Mouse (Mus musculus) heart, embryonic 10.5 days (tissue): ENCODE data around the gene Nos2. TPM values are rescaled to one million over a fixed set of nuclear protein-coding genes. Genes with fewer than 3 reads are reported as not detected.
A peak's percentile ranks its signal among the peaks of the same experiment; 100 is the strongest.

Source experiments
- DNase-seq: peaks from one replicate; pipeline ENCODE4 v3.0.0-alpha.2; 2017; ENCODE audit warnings: low spot score
- H3K27ac ChIP-seq: fragments of 300-500 bp; sonication (generic); 2 replicates; pipeline ENCODE4 v1.5.1; 2016; ENCODE audit warnings: mild to moderate bottlenecking
- H3K27me3 ChIP-seq: fragments of 300-500 bp; sonication (generic); 2 replicates; pipeline ENCODE4 v1.6.1; 2016; ENCODE audit warnings: mild to moderate bottlenecking; ENCODE audit not compliant: poor library complexity, insufficient read depth, severe bottlenecking
- H3K36me3 ChIP-seq: fragments of 300-500 bp; sonication (generic); 2 replicates; pipeline ENCODE4 v1.6.1; 2016; ENCODE audit warnings: mild to moderate bottlenecking, moderate library complexity
- H3K4me1 ChIP-seq: fragments of 300-500 bp; sonication (generic); 2 replicates; pipeline ENCODE4 v1.6.1; 2016; ENCODE audit warnings: mild to moderate bottlenecking
- H3K4me3 ChIP-seq: fragments of 300-500 bp; sonication (generic); 2 replicates; pipeline ENCODE4 v1.5.1; 2016; ENCODE audit warnings: mild to moderate bottlenecking, moderate library complexity
- H3K9me3 ChIP-seq: fragments of 300-500 bp; sonication (generic); 2 replicates; pipeline ENCODE4 v1.6.1; 2016; ENCODE audit warnings: mild to moderate bottlenecking, moderate library complexity
- WGBS: fragments of 180-500 bp; shearing (Covaris S2); methylation state at CpG from one replicate; pipeline ENCODE4 v1.1.7; 2016; 5-methylcytosine and 5-hydroxymethylcytosine counted together
- polyA plus RNA-seq: library from polyadenylated mRNA; unstranded; fragments of >200 nt; fragmentation: Nextera tagmentation; extraction: Ambion mirVana; gene quantifications from 2 replicates; pipeline ENCODE4 v1.2.1, GENCODE M21; 2016

The Nos2 gene
- polyA plus RNA-seq = 0.15 and 0.44 TPM in 2 replicates

DNA sequence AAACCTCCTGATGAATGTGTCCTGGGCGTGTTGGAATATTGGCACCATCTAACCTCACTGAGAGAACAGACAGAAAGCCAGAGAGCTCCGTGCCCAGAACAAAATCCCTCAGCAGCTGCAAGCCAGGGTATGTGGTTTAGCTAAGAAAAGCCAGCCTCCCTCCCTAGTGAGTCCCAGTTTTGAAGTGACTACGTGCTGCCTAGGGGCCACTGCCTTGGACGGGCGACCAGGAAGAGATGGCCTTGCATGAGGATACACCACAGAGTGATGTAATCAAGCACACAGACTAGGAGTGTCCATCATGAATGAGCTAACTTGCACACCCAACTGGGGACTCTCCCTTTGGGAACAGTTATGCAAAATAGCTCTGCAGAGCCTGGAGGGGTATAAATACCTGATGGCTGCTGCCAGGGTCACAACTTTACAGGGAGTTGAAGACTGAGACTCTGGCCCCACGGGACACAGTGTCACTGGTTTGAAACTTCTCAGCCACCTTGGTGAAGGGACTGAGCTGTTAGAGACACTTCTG lies at the start of gene Nos2:
Gene Nos2 (plus strand): TSS at position 377 of the 529 bp plus-strand sequence.
- peaks cover 18% of the 10 kb centered on the region for H3K4me1 ChIP-seq
- DNase-seq = no peak
- H3K4me3 ChIP-seq = no peak within 1 kb of the TSS
- peaks cover 41% of the 10 kb centered on the region for H3K27me3 ChIP-seq
- H3K36me3 ChIP-seq = no peaks in the 10 kb centered on the region
- H3K9me3 ChIP-seq = no peaks in the 10 kb centered on the region
- no peak within 1 kb of the TSS for H3K27ac ChIP-seq
- 65% methylated on average over 6 of the region's 6 CpGs for WGBS

DNA sequence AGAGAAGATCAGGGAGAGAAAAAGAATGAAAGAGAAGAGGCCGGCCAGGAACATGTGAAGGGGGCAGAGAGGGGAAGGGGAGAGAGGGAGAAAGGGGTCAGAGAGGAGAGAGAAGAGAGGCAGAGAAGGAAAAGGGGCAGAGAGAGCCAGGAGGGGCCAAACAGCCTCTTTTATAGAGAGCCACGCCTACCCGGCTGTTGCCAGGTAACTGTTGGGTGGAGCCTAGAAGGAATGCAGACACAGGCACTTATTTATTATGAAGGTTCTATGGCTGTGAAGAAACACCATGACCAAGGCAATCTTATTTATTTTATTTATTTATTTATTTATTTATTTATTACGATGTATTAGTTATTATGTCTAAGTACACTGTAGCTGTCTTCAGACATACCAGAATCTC lies 49.7 kb upstream of the Nos2 start:
- H3K4me1 ChIP-seq = peaks cover 13% of the 10 kb centered on the region
- no peaks in the 10 kb centered on the region for H3K36me3 ChIP-seq
- DNase-seq = no peak
- H3K27me3 ChIP-seq = no peaks in the 10 kb centered on the region
- no peaks in the 10 kb centered on the region for H3K9me3 ChIP-seq
- H3K27ac ChIP-seq = no peak overlapping the region
- H3K4me3 ChIP-seq = no peak overlapping the region
- 87% methylated on average over 4 of the region's 4 CpGs for WGBS

DNA sequence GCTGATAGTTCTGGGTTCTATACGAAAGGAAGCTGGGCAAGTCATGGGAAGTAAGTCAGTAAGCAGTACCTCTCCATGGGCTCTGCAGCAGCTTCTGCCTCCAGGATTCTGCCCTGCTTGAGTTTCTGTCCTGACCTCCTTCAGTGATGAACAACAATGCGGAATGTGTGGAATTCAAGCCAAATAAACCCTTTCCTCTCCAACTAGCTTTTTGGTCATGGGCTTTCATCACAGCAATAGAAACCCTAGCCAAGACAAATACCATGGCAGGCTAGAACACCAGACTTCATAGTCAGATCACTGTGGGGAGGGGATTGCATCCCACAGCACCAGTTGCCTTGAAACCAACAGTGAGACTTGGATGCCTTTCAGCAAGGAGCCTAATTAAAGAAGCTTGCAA lies 47.8 kb upstream of the Nos2 start:
- Histone ChIP-seq H3K27ac (no peak overlapping the region), H3K4me3 (no peak overlapping the region), H3K27me3 (no peaks in the 10 kb centered on the region), H3K36me3 (no peaks in the 10 kb centered on the region), H3K9me3 (no peaks in the 10 kb centered on the region), H3K4me1 (peaks cover 13% of the 10 kb centered on the region)
- DNase-seq = no peak
- WGBS = 29% methylated on average over 2 of the region's 2 CpGs

DNA sequence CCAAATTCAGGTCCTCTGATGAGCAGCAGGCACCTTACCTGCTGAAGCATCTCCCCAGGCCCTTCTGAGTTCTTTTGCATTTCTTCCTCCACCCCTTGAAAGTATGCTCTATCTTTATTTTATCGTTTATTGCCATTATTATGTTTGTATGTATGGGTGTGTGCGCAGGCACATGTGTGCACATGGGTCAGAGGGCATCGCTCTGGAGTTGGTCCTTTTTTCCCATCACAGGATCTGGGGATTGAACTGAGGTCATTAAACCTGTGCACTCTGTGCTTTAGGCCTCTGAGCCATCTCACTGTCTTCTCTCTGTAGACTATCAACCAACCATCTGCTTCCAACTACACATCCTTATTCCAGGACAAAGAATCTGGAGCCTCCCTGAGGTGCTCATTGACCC lies 40.9 kb upstream of the Nos2 start:
- Histone ChIP-seq H3K9me3 (no peaks in the 10 kb centered on the region), H3K4me1 (no peaks in the 10 kb centered on the region), H3K27me3 (no peaks in the 10 kb centered on the region), H3K4me3 (no peak overlapping the region), H3K36me3 (no peaks in the 10 kb centered on the region), H3K27ac (no peak overlapping the region)
- WGBS = 80% methylated on average over 3 of the region's 3 CpGs
- no peak for DNase-seq

DNA sequence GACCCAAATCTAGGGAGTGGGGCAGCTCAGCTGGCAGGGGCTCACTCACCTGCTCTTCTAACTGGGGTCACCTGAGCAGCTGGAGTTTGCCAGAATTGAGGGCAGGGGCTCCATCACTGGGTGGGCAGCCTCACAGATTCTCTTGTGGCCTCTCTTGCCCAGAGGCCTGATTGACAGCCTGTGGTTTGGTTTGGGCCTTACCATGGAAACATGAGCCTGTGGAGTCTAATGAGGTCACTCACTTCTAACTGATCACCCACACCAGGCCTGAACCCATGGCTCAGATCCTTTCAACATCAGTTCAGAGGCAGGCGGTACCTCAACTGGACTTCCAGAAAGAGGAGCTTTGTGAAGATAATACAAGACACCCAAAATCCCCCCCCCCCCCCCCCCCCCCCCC lies 33.9 kb upstream of the Nos2 start:
- H3K27ac ChIP-seq = peak overlapping the region; percentile 22; the same call in 1 of the 2 replicates
- DNase-seq = no peak

DNA sequence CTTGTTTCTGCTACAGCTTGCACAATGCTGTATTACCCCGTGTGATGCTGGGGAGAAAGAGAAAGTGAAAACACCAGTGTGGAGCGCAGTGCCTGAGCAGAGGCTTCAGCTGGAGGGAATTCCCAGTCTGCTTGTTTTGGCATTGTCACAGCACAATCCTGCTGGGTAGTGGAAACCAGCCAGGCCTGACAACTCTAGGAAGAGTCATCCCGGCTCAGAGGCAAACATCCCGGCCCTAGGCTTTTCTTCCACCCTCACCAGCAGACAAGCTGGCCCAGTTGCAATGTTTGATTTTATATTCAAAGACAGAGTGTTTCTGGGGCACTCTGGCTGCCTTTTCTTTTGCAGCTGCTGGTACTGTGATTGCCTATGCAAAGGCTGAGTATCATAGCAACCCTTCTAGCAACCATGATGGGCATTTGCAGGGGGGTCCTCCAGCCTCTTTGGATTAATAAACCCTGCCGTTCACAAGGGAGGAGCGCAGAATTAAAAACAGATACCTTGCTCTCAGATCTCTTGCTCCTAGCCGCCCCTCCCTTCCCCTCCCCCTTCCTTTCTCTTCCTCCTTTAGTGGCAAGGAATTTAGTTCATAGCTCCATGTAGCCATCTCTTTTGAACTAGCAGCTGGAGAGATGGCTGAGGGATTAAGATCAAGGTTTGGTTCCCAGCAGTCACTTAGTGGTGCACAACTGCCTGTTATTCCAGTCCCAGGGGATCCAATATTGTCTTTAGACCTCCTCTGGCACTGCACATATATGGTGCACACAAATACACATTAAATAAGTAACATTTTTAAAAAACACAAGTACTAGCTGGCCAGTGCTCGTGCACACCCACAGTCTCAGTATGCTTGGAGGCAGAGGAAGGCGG lies 33.2 kb upstream of the Nos2 start:
- H3K9me3 ChIP-seq = no peaks in the 10 kb centered on the region
- H3K27me3 ChIP-seq = no peaks in the 10 kb centered on the region
- DNase-seq = peak; percentile 79
- H3K36me3 ChIP-seq = no peaks in the 10 kb centered on the region
- no peak overlapping the region for H3K4me3 ChIP-seq
- H3K4me1 ChIP-seq = peaks cover 9% of the 10 kb centered on the region
- peak overlapping the region; percentile 22; the same call in 1 of the 2 replicates for H3K27ac ChIP-seq
- 44% methylated on average over 9 of the region's 9 CpGs for WGBS

More for the DNA sequence above, 33.9 kb upstream of the Nos2 start:
- Histone ChIP-seq H3K36me3 (no peaks in the 10 kb centered on the region), H3K4me1 (peaks cover 9% of the 10 kb centered on the region), H3K9me3 (no peaks in the 10 kb centered on the region), H3K27me3 (no peaks in the 10 kb centered on the region), H3K4me3 (no peak overlapping the region)
- 80% methylated on average over 1 of the region's 1 CpGs for WGBS

DNA sequence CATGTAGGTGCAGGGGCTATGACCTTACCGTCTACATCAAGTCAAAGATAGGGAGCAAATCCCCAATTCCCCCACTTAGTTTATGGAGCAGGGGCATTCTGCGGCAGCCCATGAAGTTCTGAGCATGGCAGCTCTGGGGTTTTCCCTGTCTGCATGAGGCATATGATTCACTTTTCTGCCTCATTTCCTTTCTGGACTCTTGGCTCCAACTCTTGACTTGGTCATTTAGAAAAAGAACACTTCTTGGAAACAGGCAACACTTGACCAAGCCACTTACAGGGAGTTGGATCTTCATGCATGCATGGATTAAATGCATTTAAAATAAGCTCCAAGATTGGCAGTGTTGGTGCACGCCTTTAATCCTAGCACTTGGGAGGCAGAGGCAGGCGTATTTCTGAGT lies 31.4 kb upstream of the Nos2 start:
- Histone ChIP-seq H3K36me3 (no peaks in the 10 kb centered on the region), H3K4me1 (peaks cover 9% of the 10 kb centered on the region), H3K27ac (no peak overlapping the region), H3K27me3 (no peaks in the 10 kb centered on the region), H3K9me3 (no peaks in the 10 kb centered on the region), H3K4me3 (no peak overlapping the region)
- no peak for DNase-seq
- WGBS = 81% methylated on average over 4 of the region's 4 CpGs

DNA sequence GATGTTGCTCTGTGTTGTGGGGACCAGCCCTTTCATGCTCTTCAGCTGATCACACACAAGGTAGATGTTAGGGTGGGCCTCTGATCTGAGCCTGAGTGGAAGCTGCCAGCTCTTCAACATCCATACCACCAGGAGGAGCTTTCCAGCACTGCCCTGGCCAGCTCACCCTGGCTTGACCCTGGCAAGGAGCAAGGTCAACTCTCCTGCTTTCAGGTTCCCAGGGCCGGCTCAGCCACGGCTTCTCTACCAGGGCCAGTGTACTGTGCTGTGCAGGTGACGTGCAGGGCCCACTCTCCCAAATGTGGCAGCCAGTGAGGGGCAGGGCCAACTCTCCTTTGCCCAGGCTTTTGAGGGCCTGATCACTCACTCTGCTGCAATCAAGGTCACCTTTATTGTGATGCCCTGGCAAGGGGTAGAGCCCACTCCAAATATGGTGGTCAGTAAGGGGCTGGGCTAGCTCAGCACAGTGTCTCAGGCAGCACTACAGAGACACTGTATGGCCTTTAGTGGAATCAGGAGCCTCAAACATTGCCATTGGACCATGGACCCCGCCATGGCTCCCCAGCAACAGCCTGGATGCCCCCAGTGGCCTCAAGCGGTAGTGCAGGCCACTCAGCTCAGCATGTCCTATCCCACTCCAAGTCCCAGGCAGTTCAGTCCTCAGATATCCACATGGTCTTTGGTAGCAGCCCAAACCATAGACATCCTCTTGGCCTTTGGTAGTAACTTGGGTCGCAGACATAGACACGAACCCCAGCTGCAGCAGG lies 24.0 kb upstream of the Nos2 start:
- no peak overlapping the region for H3K27ac ChIP-seq
- no peaks in the 10 kb centered on the region for H3K27me3 ChIP-seq
- H3K4me3 ChIP-seq = no peak overlapping the region
- no peaks in the 10 kb centered on the region for H3K9me3 ChIP-seq
- DNase-seq = no peak
- peaks cover 6% of the 10 kb centered on the region; the same call in 1 of the 2 replicates for H3K4me1 ChIP-seq
- H3K36me3 ChIP-seq = no peaks in the 10 kb centered on the region
- WGBS = 64% methylated on average over 7 of the region's 7 CpGs

DNA sequence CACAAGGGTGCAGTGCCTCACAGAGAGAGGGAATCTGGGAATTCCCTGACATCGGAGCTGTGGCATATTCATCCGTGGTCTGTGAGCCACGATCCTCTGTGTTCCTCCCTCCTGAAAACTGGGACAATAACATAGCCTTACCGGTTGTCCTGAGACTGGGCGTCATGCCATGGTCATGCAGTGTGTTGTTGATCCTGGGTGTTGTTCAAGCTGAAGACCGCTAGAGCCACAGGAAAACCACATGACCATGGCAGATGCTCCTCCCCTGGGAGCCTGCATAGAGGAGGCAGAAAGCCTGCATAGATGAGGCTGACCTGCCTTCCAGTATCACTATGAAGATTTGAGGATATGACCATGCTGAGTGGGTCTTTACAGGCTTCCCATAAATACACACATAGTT lies 5.1 kb upstream of the Nos2 start:
- Histone ChIP-seq H3K4me3 (no peak overlapping the region), H3K9me3 (no peaks in the 10 kb centered on the region), H3K27me3 (no peaks in the 10 kb centered on the region), H3K27ac (no peak overlapping the region), H3K36me3 (no peaks in the 10 kb centered on the region), H3K4me1 (0 out of 2 replicates have a peak, but pooled peaks cover 3% of the 10 kb centered on the region)
- DNase-seq = no peak
- 77% methylated on average over 6 of the region's 6 CpGs for WGBS

DNA sequence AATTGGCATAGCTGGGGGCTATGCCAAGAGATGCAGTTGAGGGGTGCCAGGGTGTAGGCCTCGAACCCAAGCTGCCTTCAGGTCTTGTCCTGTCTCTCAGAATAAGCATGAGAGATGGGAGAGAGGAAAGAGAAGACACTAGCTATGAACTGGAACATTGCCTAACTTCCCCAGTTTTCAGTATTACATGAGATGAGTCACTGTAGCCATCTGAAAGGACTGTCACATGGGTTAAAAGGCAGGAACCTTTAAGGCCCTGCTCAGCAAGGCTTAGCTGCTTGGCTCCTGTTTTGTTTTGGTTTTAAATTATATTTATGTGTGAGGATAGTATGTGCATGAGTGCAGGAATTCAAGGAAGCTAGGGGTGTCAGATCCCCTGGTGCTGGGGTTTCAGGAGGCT lies 4.2 kb upstream of the Nos2 start:
- no peak overlapping the region for H3K4me3 ChIP-seq
- DNase-seq = no peak
- no peaks in the 10 kb centered on the region for H3K36me3 ChIP-seq
- no peaks in the 10 kb centered on the region for H3K9me3 ChIP-seq
- no peak overlapping the region for H3K27ac ChIP-seq
- 0 out of 2 replicates have a peak, but pooled peaks cover 3% of the 10 kb centered on the region for H3K4me1 ChIP-seq
- WGBS = 81% methylated on average over 1 of the region's 1 CpGs
- 0 out of 2 replicates have a peak, but pooled peaks cover under 1% of the 10 kb centered on the region for H3K27me3 ChIP-seq

DNA sequence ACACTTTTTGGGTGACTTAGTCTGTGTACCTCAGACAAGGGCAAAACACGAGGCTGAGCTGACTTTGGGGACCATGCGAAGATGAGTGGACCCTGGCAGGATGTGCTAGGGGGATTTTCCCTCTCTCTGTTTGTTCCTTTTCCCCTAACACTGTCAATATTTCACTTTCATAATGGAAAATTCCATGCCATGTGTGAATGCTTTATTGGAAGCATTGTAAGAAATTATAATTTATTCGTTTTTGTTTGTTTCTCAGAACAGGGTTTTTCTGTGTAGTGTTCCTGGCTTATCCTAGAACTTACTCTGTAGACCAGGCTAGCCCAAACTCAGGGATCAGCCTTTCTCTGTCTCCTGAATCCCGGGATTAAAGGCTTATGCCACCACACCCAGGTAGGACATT lies 842 bp upstream of the Nos2 start:
- 61% methylated on average over 4 of the region's 4 CpGs for WGBS
- Histone ChIP-seq H3K27ac (no peak overlapping the region), H3K27me3 (peaks cover 33% of the 10 kb centered on the region), H3K9me3 (no peaks in the 10 kb centered on the region), H3K4me1 (peaks cover 12% of the 10 kb centered on the region), H3K36me3 (no peaks in the 10 kb centered on the region), H3K4me3 (no peak overlapping the region)
- no peak for DNase-seq

DNA sequence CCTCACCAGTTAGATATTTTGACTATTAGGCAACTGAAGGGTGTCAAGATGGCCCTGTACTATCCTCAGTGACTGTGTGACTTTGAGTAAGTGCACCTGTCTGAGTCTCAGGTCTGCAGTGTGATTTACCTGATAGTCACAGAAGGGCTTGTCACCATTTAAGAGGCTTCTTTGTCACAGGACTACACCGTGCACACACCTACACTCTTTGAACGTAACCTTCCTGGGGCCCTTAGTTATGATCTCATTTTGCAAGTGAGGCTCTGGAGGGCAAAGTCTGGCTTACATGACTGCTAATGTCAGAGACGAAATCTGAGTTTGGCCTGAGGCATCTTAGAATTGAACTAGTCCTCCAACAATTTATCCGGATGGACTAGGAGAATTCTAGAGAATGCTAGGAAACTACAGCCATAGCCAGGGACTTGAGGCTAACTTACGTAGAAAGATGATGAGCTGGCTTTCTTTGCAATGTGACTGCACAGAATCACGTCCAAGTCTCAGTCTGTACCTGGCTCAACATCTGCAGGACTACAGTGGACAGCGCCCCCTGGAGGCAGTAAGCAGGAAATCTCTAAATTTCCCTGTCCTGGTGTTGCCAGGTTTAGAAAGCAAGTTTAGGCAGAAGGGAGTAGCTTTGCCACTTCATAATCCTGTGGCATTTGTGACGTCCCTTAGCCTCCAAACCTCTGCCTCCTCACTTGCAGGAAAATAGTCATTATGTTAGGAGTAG lies 2.3 kb downstream of the Nos2 start:
- Histone ChIP-seq H3K36me3 (no peaks in the 10 kb centered on the region), H3K4me3 (no peak overlapping the region), H3K27me3 (peaks cover 58% of the 10 kb centered on the region), H3K9me3 (no peaks in the 10 kb centered on the region), H3K4me1 (peaks cover 15% of the 10 kb centered on the region), H3K27ac (no peak overlapping the region)
- 41% methylated on average over 8 of the region's 8 CpGs for WGBS
- DNase-seq = no peak
